Mouse (Mus musculus) frontal cortex, adult (tissue): ENCODE results near the gene Noxo1.
"Not testable (repeated sequence)": the region's sequence is repeated elsewhere in the genome, so short reads cannot be mapped to it uniquely, and the experiment has no call there.

Experiments
- ATAC-seq: cut with Nextera tagmentation; 2 replicates; pipeline ENCODE4 v1.9.2; 2017; ENCODE audit warnings: mild to moderate bottlenecking, moderate library complexity, mixed read lengths; ENCODE audit not compliant: low TSS enrichment

Noxo1 gene

GRCm38 (mm10) chr17:24696011-24696697 is at the start of gene Noxo1, which contains the start of gene Gfer:
Gene Noxo1, plus strand, starts transcription at chr17:24696234.
Gene Gfer, minus strand, starts transcription at chr17:24696156.
- ATAC-seq = peak; percentile 83

GRCm38 (mm10) chr17:24646381-24646780 is 49.7 kb upstream of the Noxo1 start:
- ATAC-seq = no peak

GRCm38 (mm10) chr17:24647493-24647892 is 48.5 kb upstream of the Noxo1 start:
- no peak for ATAC-seq

- no peak for ATAC-seq
Measured at GRCm38 (mm10) chr17:24648731-24649377, 47.2 kb upstream of the Noxo1 start.

GRCm38 (mm10) chr17:24649581-24650069 is 46.4 kb upstream of the Noxo1 start:
- no peak for ATAC-seq

GRCm38 (mm10) chr17:24650070-24650616 is 45.9 kb upstream of the Noxo1 start, which contains the start of gene Slc9a3r2:
Gene Slc9a3r2, minus strand, starts transcription at chr17:24650327.
- ATAC-seq = no peak

- ATAC-seq = no peak
Measured at GRCm38 (mm10) chr17:24650766-24651165, 45.3 kb upstream of the Noxo1 start.

GRCm38 (mm10) chr17:24651835-24652234 is 44.2 kb upstream of the Noxo1 start:
- no peak for ATAC-seq

- ATAC-seq = peak; percentile 42; the same call in 1 of the 2 replicates
Measured at GRCm38 (mm10) chr17:24653967-24654710, 41.9 kb upstream of the Noxo1 start.

- no peak for ATAC-seq
Measured at GRCm38 (mm10) chr17:24654969-24655368, 41.1 kb upstream of the Noxo1 start.

- ATAC-seq = no peak; the same call in 1 of the 2 replicates
Measured at GRCm38 (mm10) chr17:24658017-24658758, 37.8 kb upstream of the Noxo1 start, which contains the start of gene Npw. Gene Npw, minus strand, starts transcription at chr17:24658457.

- not testable (repeated sequence) for ATAC-seq
Measured at GRCm38 (mm10) chr17:24667011-24667410, 29.0 kb upstream of the Noxo1 start.

GRCm38 (mm10) chr17:24667416-24667815 is 28.6 kb upstream of the Noxo1 start:
- ATAC-seq = peak; percentile 25; the same call in 1 of the 2 replicates

GRCm38 (mm10) chr17:24669214-24669544 is 26.9 kb upstream of the Noxo1 start:
- ATAC-seq = not testable (repeated sequence)

- ATAC-seq = peak; percentile 95
Measured at GRCm38 (mm10) chr17:24669545-24670245, 26.3 kb upstream of the Noxo1 start, which contains the start of gene Zfp598. Gene Zfp598, plus strand, starts transcription at chr17:24669687.

- ATAC-seq = no peak
Measured at GRCm38 (mm10) chr17:24670246-24670844, 25.7 kb upstream of the Noxo1 start.

- no peak for ATAC-seq
Measured at GRCm38 (mm10) chr17:24671346-24671745, 24.7 kb upstream of the Noxo1 start.

- no peak for ATAC-seq
Measured at GRCm38 (mm10) chr17:24672141-24672540, 23.9 kb upstream of the Noxo1 start.

GRCm38 (mm10) chr17:24674277-24674676 is 21.8 kb upstream of the Noxo1 start:
- peak; percentile 56 for ATAC-seq

- ATAC-seq = no peak
Measured at GRCm38 (mm10) chr17:24676187-24676586, 19.8 kb upstream of the Noxo1 start.
